Mouse (Mus musculus) midbrain, postnatal 0 days (tissue): Measurements from ENCODE around the gene Triap1. TPM values are rescaled to one million over a fixed set of nuclear protein-coding genes. Genes with fewer than 3 reads are reported as not detected.

Source experiments
- ATAC-seq: fragments of 200-750 bp; cut with Nextera tagmentation; 2 replicates; pipeline ENCODE4 v1.8.0; 2017; ENCODE audit warnings: moderate number of reproducible peaks, mild to moderate bottlenecking, moderate TSS enrichment, moderate library complexity; ENCODE audit not compliant: low FRiP score
- DNase-seq: peaks from one replicate; pipeline ENCODE4 v3.0.0-alpha.2; 2015; ENCODE audit warnings: low spot score
- H3K27ac ChIP-seq: fragments of 300-500 bp; sonication (generic); 2 replicates; pipeline ENCODE4 v1.5.1; 2014; ENCODE audit warnings: low read depth, mild to moderate bottlenecking, low read length, mixed read lengths
- H3K27me3 ChIP-seq: fragments of 300-500 bp; sonication (generic); 2 replicates; pipeline ENCODE4 v1.6.1; 2014; ENCODE audit warnings: low read length, control low read depth, mixed read lengths; ENCODE audit not compliant: insufficient read depth
- H3K36me3 ChIP-seq: fragments of 300-500 bp; sonication (generic); 2 replicates; pipeline ENCODE4 v1.6.1; 2014; ENCODE audit warnings: low read length, control low read depth, mixed read lengths; ENCODE audit not compliant: insufficient read depth
- H3K4me1 ChIP-seq: fragments of 300-500 bp; sonication (generic); 2 replicates; pipeline ENCODE4 v1.6.1; 2014; ENCODE audit warnings: mild to moderate bottlenecking, control low read depth, antibody characterized with exemption, low read length, mixed read lengths; ENCODE audit not compliant: insufficient read depth
- H3K4me2 ChIP-seq: fragments of 300-500 bp; sonication (generic); 2 replicates; pipeline ENCODE4 v1.6.1; 2014; ENCODE audit warnings: low read depth, mild to moderate bottlenecking, low read length, mixed read lengths; ENCODE audit not compliant: poor library complexity, severe bottlenecking
- H3K4me3 ChIP-seq: fragments of 300-500 bp; sonication (generic); 2 replicates; pipeline ENCODE4 v1.5.1; 2014; ENCODE audit warnings: low read depth, mild to moderate bottlenecking, low read length, moderate library complexity
- H3K9ac ChIP-seq: fragments of 300-500 bp; sonication (generic); replicated peaks from 2 replicates; pipeline ENCODE4 v1.6.1; 2014; ENCODE audit warnings: mild to moderate bottlenecking, low read length, moderate library complexity, mixed read lengths; ENCODE audit not compliant: poor library complexity, severe bottlenecking
- H3K9me3 ChIP-seq: fragments of 300-500 bp; sonication (generic); 2 replicates; pipeline ENCODE4 v1.6.1; 2016; ENCODE audit warnings: low read length, control low read depth
- CTCF ChIP-seq: IDR thresholded peaks from 2 replicates; pipeline ENCODE4 v1.5.1; 2016; ENCODE audit warnings: antibody characterized with exemption, mild to moderate bottlenecking
- WGBS: fragments of 180-500 bp; shearing (Covaris S2); extraction: QIAGEN DNeasy Blood & Tissue Kit; methylation state at CpG from one replicate; pipeline ENCODE4 v1.1.7; 2014; 5-methylcytosine and 5-hydroxymethylcytosine counted together
- polyA plus RNA-seq: library from polyadenylated mRNA; unstranded; fragments of >200 nt; fragmentation: Nextera tagmentation; extraction: Ambion mirVana; gene quantifications from 2 replicates; pipeline ENCODE4 v1.2.1, GENCODE M21; 2015
- total RNA-seq: library from RNA; depleted of rRNA; stranded (reverse); fragments of >200 nt; gene quantifications from 2 replicates; pipeline ENCODE4 v1.2.3, GENCODE M21; 2014

Triap1 gene
- total and polyA plus RNA-seq, 2 experiments from 2014 or later = 10.7 to 53.8 TPM

DNA sequence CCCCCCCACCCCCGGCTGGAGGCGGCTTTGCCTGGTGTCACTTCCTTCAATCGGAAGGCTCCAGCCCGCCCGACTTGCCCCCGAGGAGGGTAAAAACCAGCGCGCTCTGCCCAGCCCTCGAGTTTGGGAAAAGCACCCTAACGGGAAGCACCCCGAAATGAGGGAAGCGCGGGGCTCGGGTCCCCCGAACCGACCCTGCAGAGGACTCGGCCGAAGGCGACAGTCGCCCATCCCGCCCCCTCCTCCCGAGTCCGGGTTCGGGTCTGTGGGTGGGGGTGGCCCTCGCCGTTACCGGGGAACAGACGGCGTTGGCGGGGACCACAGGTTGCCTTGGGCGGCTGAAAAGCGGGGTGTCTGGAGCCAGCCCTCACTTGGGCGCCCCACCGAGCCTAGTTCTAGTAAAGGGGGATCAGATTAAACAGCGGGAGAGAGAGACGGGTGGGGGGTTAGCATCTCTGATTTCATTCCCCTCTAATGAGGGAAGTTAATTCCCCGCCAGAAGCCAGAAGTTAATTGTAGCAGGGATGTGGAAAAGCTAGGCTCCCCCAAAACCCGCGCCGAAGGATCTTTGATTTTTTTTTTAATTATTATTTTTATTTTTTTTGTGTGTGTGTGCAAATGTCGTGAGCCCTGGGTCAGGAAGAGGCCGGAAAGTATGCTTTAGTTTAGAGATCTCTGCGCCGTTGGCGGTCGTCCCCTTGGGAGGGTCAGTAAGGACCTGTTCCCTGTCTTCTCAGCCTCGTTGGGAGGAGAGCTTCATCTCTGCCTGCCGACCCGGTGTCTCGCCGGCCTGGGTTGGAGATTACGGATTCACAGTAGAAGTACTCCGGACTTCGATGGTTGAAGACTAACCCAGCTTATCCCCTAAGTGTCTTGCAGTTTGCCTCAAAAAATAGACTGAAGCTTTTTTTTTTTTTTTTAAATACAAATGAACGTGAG, 13.1 kb upstream of the Triap1 start:
- Histone ChIP-seq H3K9me3 (no peaks in the 10 kb centered on the region), H3K27me3 (no peaks in the 10 kb centered on the region), H3K9ac (peak overlapping the region; percentile 86), H3K4me3 (peak overlapping the region; percentile 94), H3K36me3 (peaks cover 22% of the 10 kb centered on the region), H3K4me2 (peak overlapping the region; percentile 85), H3K4me1 (0 out of 2 replicates have a peak, but pooled peaks cover 4% of the 10 kb centered on the region), H3K27ac (peak overlapping the region; percentile 88)
- WGBS = under 1% methylated on average over 51 of the region's 55 CpGs
- peak; percentile 24; the same call in 1 of the 2 replicates for ATAC-seq
- no peak for TF ChIP-seq CTCF
- no peak for DNase-seq

- no peaks in the 10 kb centered on the region for H3K9me3 ChIP-seq
- H3K27me3 ChIP-seq = no peaks in the 10 kb centered on the region
- H3K27ac ChIP-seq = no peak overlapping the region
- ATAC-seq (no peak), DNase-seq (no peak)
- 82% methylated on average over 9 of the region's 9 CpGs for WGBS
- no peak overlapping the region for H3K4me2 ChIP-seq
- TF ChIP-seq CTCF = no peak
- H3K4me1 ChIP-seq = 0 out of 2 replicates have a peak, but pooled peaks cover 4% of the 10 kb centered on the region
- no peak overlapping the region for H3K4me3 ChIP-seq
- H3K9ac ChIP-seq = no peak overlapping the region
- H3K36me3 ChIP-seq = peaks cover 47% of the 10 kb centered on the region
Observed at GRCm38 (mm10) chr5:115330955-115331354, 10.1 kb upstream of the Triap1 start.

DNA sequence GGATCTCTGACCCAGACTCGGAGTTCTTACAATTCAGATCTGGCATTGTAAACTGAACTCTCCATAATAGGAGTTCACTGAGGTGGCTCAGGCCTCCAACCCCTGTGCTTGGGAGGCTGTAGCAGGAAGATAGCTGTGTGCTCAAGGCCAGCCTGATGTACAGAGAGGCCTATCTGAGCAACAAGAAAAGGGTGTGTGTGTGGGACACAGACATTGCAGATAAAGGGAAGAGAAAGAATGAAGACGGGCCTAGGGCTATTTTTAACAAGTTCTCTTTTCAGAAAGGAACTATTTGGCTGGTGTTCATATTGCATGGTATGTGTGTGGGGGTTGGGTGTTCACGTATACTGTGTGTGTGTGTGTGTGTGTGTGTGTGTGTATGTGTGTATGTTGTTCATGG, 7.4 kb upstream of the Triap1 start:
- DNase-seq (no peak), ATAC-seq (no peak)
- no peak overlapping the region for H3K27ac ChIP-seq
- no peak overlapping the region for H3K4me3 ChIP-seq
- H3K4me2 ChIP-seq = no peak overlapping the region
- no peak overlapping the region for H3K9ac ChIP-seq
- no peaks in the 10 kb centered on the region for H3K9me3 ChIP-seq
- H3K4me1 ChIP-seq = 0 out of 2 replicates have a peak, but pooled peaks cover 4% of the 10 kb centered on the region
- WGBS = 85% methylated on average over 3 of the region's 3 CpGs
- TF ChIP-seq CTCF = no peak
- H3K27me3 ChIP-seq = no peaks in the 10 kb centered on the region
- peaks cover 50% of the 10 kb centered on the region for H3K36me3 ChIP-seq

DNA sequence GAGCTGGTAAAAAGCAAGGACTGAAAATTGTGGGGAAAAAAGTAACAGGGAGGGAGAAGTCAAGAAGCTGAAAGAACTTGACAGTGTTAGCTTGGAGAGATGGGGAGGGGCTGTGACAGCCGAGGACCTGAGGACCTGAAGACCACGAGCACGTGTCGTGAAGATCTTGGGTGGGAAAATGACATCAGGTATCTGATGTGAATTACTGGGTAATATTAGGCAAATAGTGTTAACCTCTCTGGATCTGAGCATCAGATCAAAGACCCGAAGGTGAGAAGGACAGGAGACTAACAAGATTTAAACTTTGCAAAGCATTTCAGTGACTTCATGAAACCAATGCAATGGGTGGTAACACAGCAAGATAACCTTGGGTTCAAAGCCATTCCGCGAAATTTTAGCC, 1.0 kb upstream of the Triap1 start:
- 26% methylated on average over 7 of the region's 7 CpGs for WGBS
- peak overlapping the region; percentile 90 for H3K4me3 ChIP-seq
- DNase-seq (no peak), ATAC-seq (no peak)
- peak overlapping the region; percentile 90; the same call in 1 of the 2 replicates for H3K9ac ChIP-seq
- peaks cover 33% of the 10 kb centered on the region for H3K36me3 ChIP-seq
- peak overlapping the region; percentile 69 for H3K4me2 ChIP-seq
- peaks cover 5% of the 10 kb centered on the region for H3K4me1 ChIP-seq
- H3K27ac ChIP-seq = no peak overlapping the region
- H3K9me3 ChIP-seq = no peaks in the 10 kb centered on the region
- H3K27me3 ChIP-seq = no peaks in the 10 kb centered on the region
- no peak for TF ChIP-seq CTCF

DNA sequence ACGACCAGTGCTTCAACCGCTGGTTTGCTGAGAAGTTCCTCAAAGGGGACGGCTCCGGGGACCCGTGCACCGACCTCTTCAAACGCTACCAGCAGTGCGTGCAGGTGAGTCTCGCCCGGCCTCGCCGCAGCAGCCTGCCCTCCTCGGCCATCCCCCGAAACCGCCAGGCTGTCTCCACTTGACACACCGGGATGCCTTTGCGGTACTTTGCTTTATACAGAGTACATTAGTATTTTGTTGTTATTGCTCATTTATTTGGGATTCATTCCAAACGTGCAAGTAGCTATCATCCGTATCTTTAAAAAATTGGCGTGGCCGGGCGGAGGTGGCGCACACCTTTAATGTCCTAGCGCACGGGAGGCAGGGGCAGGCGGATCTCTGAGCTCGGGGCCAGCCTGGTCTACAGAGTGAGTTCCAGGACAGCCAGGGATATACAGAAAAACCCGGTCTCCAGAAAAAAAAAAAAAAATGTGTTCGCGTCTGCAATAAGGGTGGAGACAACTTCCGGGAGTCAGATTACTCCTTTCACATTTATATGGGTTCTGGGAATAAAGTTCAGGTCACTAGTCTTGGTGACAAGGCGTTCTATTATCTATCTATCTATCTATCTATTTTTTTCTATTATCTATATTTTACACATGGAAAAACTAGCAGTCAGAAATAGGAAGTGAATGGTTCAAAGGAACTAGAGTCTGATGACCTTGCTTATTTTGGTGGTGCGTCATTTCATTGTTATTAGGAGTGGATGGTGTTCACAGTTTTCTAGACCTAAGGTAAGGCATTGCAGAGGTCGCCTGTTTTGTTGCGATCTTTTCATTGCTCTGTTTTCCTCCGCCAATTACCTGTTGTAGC, 515 bp downstream of the Triap1 start:
- H3K9me3 ChIP-seq = no peaks in the 10 kb centered on the region
- peaks cover 5% of the 10 kb centered on the region for H3K4me1 ChIP-seq
- no peak for TF ChIP-seq CTCF
- H3K27ac ChIP-seq = peak overlapping the region; percentile 81
- DNase-seq = no peak
- WGBS = 12% methylated on average over 36 of the region's 36 CpGs
- peaks cover 28% of the 10 kb centered on the region for H3K36me3 ChIP-seq
- ATAC-seq = no peak
- H3K4me3 ChIP-seq = peak overlapping the region; percentile 90
- H3K4me2 ChIP-seq = peak overlapping the region; percentile 69
- H3K9ac ChIP-seq = peak overlapping the region; percentile 90
- H3K27me3 ChIP-seq = no peaks in the 10 kb centered on the region
